Mouse (Mus musculus) myocyte (in vitro differentiated cells): ENCODE measurements at regions not wholly inside any gene's neighbourhood (a gene's known extent, or its start where the extent isn't known, plus 50 kb on each side); places are given as distances from the start of the nearest gene placed in this dataset.

Experiments used
- E2F4 ChIP-seq: IDR thresholded peaks from one replicate; pipeline ENCODE4 v1.6.1; 2011; ENCODE audit warnings: mild to moderate bottlenecking, control low read depth, moderate library complexity; ENCODE audit not compliant: insufficient read depth
- MAX ChIP-seq: IDR thresholded peaks from one replicate; pipeline ENCODE4 v1.6.1; 2011; ENCODE audit warnings: low read depth, mild to moderate bottlenecking, control low read depth
- MYOG ChIP-seq, 3 experiments: IDR thresholded peaks; one replicate each; pipeline ENCODE4 v1.6.1; 2011; ENCODE audit warnings: control low read depth in 2 of 3, low read depth in 2 of 3, mild to moderate bottlenecking in 2 of 3; ENCODE audit not compliant: insufficient read length in 2 of 3, control insufficient read depth in 1 of 3, insufficient read depth in 1 of 3
- POLR2A ChIP-seq: IDR thresholded peaks from one replicate; pipeline ENCODE4 v1.6.1; 2011; ENCODE audit warnings: low read depth, mild to moderate bottlenecking, control low read depth, moderate library complexity; ENCODE audit not compliant: insufficient read length
- POLR2AphosphoS2 ChIP-seq: IDR thresholded peaks from one replicate; pipeline ENCODE4 v1.6.1; 2011; ENCODE audit warnings: low read depth, control low read depth; ENCODE audit not compliant: insufficient read length
- TCF12 ChIP-seq: IDR thresholded peaks from one replicate; pipeline ENCODE4 v1.6.1; 2011; ENCODE audit warnings: mild to moderate bottlenecking, control low read depth; ENCODE audit not compliant: poor library complexity, insufficient read depth, severe bottlenecking
- TCF3 ChIP-seq: IDR thresholded peaks from one replicate; pipeline ENCODE4 v1.6.1; 2011; ENCODE audit warnings: low read depth, control low read depth; ENCODE audit not compliant: insufficient read length
- USF1 ChIP-seq: IDR thresholded peaks from one replicate; pipeline ENCODE4 v1.6.1; 2011; ENCODE audit warnings: low read depth, mild to moderate bottlenecking, control low read depth, moderate library complexity

DNA sequence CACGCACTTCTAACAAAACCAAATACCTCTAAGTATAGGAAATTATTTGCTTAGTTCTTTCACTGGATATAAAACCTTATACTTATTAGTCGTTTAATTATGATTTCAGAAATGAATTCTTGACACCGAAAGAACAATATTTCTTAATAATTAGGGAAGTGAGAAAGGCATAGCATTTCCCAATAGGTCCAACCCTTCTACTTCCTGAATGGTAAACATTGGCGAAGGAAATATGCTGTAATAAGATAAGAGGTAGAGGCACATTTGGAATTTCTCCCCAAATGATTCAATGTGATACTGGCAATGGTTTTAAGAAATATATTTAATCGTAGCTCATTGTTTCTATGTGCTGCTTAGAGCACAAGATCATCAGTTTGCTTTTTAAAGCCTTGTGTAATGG is 464.5 kb upstream of the Ptger4 start:
- TF ChIP-seq E2F4 (no peak), POLR2A (no peak), POLR2AphosphoS2 (no peak), MAX (no peak), MYOG (IDR thresholded peaks at IDR 0.05; ENCODE audit: control insufficient read depth in 1 of 3, insufficient read depth in 1 of 3, insufficient read length in 2 of 3, low read depth in 2 of 3) (no peak), USF1 (no peak), TCF3 (no peak), TCF12 (no peak)
